Mouse (Mus musculus) limb, embryonic 13.5 days (tissue): ENCODE data around the gene Kcnj9. TPM values are rescaled to one million over a fixed set of nuclear protein-coding genes. Genes with fewer than 3 reads are reported as not detected.

Source experiments
- ATAC-seq: fragments of 200-750 bp; cut with Nextera tagmentation; 2 replicates; pipeline ENCODE4 v1.8.0; 2017; ENCODE audit warnings: low read depth, moderate number of reproducible peaks, moderate TSS enrichment; ENCODE audit not compliant: low FRiP score
- H3K27ac ChIP-seq: fragments of 300-500 bp; sonication (generic); 2 replicates; pipeline ENCODE4 v1.5.1; 2015; ENCODE audit warnings: inconsistent platforms, mild to moderate bottlenecking, moderate library complexity
- H3K27me3 ChIP-seq: fragments of 300-500 bp; sonication (generic); 2 replicates; pipeline ENCODE4 v1.6.1; 2015; ENCODE audit warnings: mild to moderate bottlenecking, inconsistent platforms
- H3K36me3 ChIP-seq: fragments of 300-500 bp; sonication (generic); 2 replicates; pipeline ENCODE4 v1.6.1; 2015; ENCODE audit warnings: inconsistent platforms, mild to moderate bottlenecking, moderate library complexity
- H3K4me1 ChIP-seq: fragments of 300-500 bp; sonication (generic); 2 replicates; pipeline ENCODE4 v1.6.1; 2015; ENCODE audit warnings: inconsistent platforms
- H3K4me2 ChIP-seq: fragments of 300-500 bp; sonication (generic); replicated peaks from 2 replicates; pipeline ENCODE4 v1.6.1; 2015; ENCODE audit warnings: inconsistent platforms, mild to moderate bottlenecking, moderate library complexity
- H3K4me3 ChIP-seq: fragments of 300-500 bp; sonication (generic); 2 replicates; pipeline ENCODE4 v1.5.1; 2015; ENCODE audit warnings: moderate library complexity, mild to moderate bottlenecking, inconsistent platforms
- H3K9ac ChIP-seq: fragments of 300-500 bp; sonication (generic); 2 replicates; pipeline ENCODE4 v1.6.1; 2015; ENCODE audit warnings: mild to moderate bottlenecking, inconsistent platforms
- H3K9me3 ChIP-seq: fragments of 300-500 bp; sonication (generic); 2 replicates; pipeline ENCODE4 v1.6.1; 2016; ENCODE audit warnings: inconsistent platforms
- WGBS: fragments of 180-500 bp; shearing (Covaris S2); methylation state at CpG from one replicate; pipeline ENCODE4 v1.1.7; 2015; 5-methylcytosine and 5-hydroxymethylcytosine counted together
- polyA plus RNA-seq: library from polyadenylated mRNA; unstranded; fragments of >200 nt; fragmentation: Nextera tagmentation; extraction: Ambion mirVana; gene quantifications from 2 replicates; pipeline ENCODE4 v1.2.1, GENCODE M21; 2015

Kcnj9 gene
- polyA plus RNA-seq, 1 experiment from 2014 or later: 0.06 TPM

DNA sequence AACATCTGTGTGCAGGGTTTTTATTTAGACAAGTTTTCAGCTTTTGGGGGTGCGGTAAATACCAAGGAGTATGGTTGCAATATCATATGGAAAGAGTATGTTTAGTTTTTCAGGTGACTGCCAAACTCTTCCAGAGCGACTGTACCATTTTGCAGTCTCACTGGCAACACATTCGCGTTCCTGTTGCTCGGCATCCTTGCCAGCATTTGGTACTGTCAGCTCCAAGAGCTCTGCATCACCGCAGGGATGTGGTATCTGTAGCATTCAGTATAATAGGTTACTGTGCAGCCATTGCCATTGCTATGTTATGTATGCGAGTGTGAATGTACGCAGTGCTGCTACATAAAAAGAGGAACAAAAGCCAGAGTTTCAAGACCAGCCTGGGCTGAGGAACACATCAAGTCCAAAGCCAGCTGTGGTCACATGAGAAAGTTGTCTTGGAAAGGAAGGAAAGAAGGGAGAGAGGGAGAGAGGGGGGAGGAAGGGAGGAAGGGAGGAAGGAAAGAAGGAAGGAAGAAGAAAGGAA is 2.4 kb upstream of the Kcnj9 start:
- 72% methylated on average over 8 of the region's 8 CpGs for WGBS
- H3K36me3 ChIP-seq: no peaks in the 10 kb centered on the region
- H3K9me3 ChIP-seq: no peaks in the 10 kb centered on the region
- H3K4me3 ChIP-seq: no peak overlapping the region
- ATAC-seq: no peak
- 0 out of 2 replicates have a peak, but pooled peaks cover 1% of the 10 kb centered on the region for H3K4me1 ChIP-seq
- H3K9ac ChIP-seq: no peak overlapping the region
- H3K4me2 ChIP-seq: no peak overlapping the region
- H3K27ac ChIP-seq: no peak overlapping the region
- peaks cover 78% of the 10 kb centered on the region for H3K27me3 ChIP-seq

DNA sequence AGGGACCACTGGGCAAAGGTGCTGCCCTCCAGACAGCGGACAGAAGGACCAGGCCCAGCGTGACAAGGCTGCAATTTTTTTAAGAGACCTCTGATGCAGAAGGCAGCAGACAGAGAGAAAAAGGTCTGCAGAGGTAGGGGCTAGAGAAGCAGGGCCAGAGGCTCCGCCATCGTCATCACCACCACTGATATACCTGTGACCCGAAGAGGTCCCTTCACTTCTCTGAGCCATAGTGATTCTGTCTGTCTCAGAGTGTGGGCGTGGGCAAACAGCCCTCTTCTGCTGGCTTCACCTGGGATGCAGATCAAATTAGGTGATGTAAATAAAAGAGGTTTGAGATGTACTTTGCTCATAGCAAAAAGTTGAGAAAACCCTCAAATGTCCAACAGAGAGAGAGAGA is 498 bp upstream of the Kcnj9 start:
- no peak overlapping the region for H3K4me3 ChIP-seq

DNA sequence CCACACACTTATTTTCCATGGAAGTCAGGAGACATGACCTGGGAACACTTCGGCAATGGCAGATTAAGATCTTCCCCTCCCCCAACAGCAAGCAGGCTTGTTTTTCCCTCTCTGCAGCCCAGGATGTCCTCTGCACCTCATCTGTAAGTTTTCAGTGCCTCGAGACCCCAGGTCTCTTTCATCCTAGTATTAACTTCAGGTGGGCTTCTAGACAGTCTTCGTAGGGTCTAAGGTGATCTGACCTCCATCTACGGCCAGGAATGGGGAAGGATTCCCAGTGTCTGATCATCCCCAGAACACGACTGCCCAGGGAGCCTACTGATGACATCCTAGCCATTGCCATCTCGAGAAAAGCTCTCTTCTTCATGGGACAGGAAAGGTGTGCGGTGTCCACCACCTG is 657 bp downstream of the Kcnj9 start:
- ATAC-seq: no peak
- no peak overlapping the region for H3K9ac ChIP-seq
- no peak overlapping the region for H3K4me2 ChIP-seq
- H3K27ac ChIP-seq: no peak overlapping the region
- H3K4me1 ChIP-seq: peaks cover 9% of the 10 kb centered on the region; the same call in 1 of the 2 replicates
- 78% methylated on average over 7 of the region's 7 CpGs for WGBS
- H3K27me3 ChIP-seq: peaks cover 88% of the 10 kb centered on the region
- no peaks in the 10 kb centered on the region for H3K36me3 ChIP-seq
- H3K4me3 ChIP-seq: no peak overlapping the region
- H3K9me3 ChIP-seq: no peaks in the 10 kb centered on the region

More for the DNA sequence above, 498 bp upstream of the Kcnj9 start:
- Histone ChIP-seq H3K9ac (no peak overlapping the region), H3K9me3 (no peaks in the 10 kb centered on the region), H3K36me3 (no peaks in the 10 kb centered on the region), H3K27ac (no peak overlapping the region), H3K4me1 (peaks cover 9% of the 10 kb centered on the region; the same call in 1 of the 2 replicates), H3K27me3 (peaks cover 90% of the 10 kb centered on the region), H3K4me2 (no peak overlapping the region)
- WGBS: 74% methylated on average over 6 of the region's 6 CpGs
- ATAC-seq: no peak

DNA sequence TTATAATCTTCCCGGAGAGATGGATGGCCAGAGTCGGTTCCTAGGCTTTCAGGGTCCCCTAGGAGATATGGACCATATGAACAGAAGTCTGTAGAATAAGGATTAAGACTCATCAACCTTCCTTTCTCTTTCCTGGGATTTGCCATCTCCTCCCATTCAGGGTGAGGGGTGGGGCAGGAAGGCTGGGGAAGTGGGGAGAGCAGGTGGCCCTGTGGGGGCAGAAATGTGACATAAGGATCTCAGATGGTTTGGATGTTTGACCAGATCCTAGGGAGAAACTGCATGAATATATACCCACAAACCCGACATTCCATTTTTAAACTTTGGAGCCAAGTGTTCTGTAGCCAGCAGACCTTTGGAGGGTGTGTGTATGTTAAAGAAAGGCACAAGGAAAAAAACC is 1.1 kb downstream of the Kcnj9 start:
- ATAC-seq: no peak

DNA sequence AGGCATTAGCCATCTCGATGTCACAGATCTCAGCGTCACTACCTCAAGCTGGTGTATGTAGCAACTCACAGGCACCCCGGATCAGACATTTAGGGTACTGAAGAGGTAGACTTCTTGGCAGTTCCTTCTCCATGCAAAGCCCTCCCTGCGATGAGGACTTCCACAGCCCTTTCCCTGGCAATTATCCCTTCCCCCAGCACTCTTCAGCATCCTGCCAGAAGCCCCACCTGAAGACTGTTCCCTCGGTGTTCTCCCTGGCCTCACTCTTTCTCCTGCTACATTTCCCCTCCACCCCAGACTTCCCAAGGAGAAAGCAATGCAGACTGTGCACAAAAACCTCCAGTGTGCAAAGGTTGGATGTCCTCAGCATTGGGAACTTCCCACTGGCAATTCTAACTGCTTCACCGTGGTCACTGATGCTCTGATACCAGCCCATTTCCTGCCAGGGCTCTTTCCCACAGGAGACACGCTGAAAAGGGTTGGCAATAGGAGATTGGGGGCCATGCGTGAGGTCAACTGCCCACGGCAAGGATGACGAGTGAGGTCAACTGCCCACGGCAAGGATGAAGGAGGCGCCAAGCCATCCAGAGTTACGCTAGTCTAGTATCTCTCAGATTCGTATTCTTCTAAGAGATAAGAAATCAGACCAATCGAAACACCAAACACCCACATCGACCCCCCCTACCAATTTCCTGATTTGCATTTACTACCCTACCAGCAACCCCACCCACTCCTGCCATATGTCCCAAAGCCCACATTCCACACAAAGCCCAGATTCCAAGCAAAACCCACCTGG is 1.7 kb downstream of the Kcnj9 start:
- peaks cover 85% of the 10 kb centered on the region for H3K27me3 ChIP-seq
- 83% methylated on average over 16 of the region's 16 CpGs for WGBS

More for the DNA sequence above, 1.1 kb downstream of the Kcnj9 start:
- Histone ChIP-seq H3K4me3 (no peak overlapping the region), H3K4me1 (peaks cover 9% of the 10 kb centered on the region; the same call in 1 of the 2 replicates), H3K4me2 (no peak overlapping the region), H3K9me3 (no peaks in the 10 kb centered on the region), H3K27me3 (peaks cover 88% of the 10 kb centered on the region), H3K36me3 (no peaks in the 10 kb centered on the region), H3K27ac (no peak overlapping the region), H3K9ac (no peak overlapping the region)
- 65% methylated on average over 3 of the region's 3 CpGs for WGBS

DNA sequence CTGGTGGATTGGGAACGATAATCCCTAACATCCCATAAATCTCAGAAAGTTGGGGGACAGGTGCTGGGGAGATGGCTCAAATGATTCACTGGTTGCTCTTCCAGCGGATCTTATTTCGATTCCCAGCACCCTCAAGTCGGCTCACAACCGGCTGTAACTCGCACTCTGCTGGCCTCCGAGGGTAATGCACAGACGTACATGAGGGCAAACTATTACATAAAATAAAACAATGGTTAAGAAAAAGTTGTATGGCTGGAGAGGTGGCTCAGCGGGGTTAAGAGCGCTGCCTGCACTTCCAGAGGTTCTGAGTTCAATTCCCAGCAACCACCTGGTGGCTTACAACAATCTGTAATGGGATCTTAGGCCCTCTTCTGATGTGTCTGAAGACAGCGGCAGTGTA is 2.4 kb downstream of the Kcnj9 start:
- Histone ChIP-seq H3K9ac (no peak overlapping the region), H3K9me3 (no peaks in the 10 kb centered on the region), H3K27ac (no peak overlapping the region), H3K36me3 (no peaks in the 10 kb centered on the region), H3K4me3 (peak overlapping the region; percentile 50), H3K4me2 (peak overlapping the region; percentile 85), H3K27me3 (peaks cover 82% of the 10 kb centered on the region), H3K4me1 (peaks cover 9% of the 10 kb centered on the region; the same call in 1 of the 2 replicates)
- 56% methylated on average over 11 of the region's 11 CpGs for WGBS
- no peak for ATAC-seq

More for the DNA sequence above, 1.7 kb downstream of the Kcnj9 start:
- ATAC-seq: no peak
- H3K4me3 ChIP-seq: no peak overlapping the region
- no peaks in the 10 kb centered on the region for H3K36me3 ChIP-seq
- H3K9ac ChIP-seq: no peak overlapping the region
- no peak overlapping the region for H3K27ac ChIP-seq
- no peaks in the 10 kb centered on the region for H3K9me3 ChIP-seq
- H3K4me2 ChIP-seq: no peak overlapping the region
- H3K4me1 ChIP-seq: peaks cover 9% of the 10 kb centered on the region; the same call in 1 of the 2 replicates

DNA sequence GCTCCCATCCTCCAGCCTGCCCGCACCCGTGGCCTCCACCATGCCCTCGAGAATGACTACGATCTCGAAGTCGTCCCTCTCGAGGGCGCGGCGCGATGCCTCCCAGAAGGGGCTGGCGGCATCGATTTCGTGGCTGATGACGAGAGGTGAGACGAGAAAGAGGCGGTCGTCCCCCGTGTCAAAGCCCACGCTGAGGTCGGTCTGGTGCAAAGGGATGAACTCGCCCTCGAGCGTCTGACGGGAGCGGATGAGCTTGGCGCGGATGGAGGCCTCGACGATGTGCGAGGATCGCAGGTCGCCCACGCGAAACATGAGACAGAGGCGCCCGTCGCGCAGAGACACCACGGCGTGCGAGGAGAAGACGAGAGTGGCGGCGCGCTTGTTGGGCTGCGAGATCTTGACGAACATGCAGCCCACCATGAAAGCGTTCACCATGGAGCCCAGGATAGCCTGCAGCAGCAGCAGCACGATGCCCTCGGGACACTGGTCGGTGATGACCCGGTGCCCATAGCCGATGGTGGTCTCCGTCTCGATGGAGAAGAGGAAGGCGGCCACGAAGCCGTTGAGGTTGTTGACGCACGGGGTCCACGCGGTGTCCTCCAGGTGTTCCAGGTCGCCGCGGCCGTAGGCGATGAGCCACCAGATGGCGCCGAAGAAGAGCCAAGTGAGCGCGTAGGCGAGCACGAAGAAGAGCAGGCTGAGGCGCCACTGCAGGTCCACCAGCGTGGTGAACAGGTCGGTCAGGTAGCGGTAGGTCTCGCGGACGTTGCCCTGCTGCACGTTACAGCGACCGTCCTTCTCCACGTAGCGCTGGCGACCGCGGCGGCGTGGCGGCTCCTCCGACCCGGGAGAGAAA is 3.2 kb downstream of the Kcnj9 start:
- WGBS: 19% methylated on average over 94 of the region's 94 CpGs
- peak; percentile 38; the same call in 1 of the 2 replicates for ATAC-seq
- H3K4me1 ChIP-seq: peaks cover 9% of the 10 kb centered on the region; the same call in 1 of the 2 replicates
- H3K9ac ChIP-seq: peak overlapping the region; percentile 58
- H3K27me3 ChIP-seq: peaks cover 76% of the 10 kb centered on the region
- no peaks in the 10 kb centered on the region for H3K9me3 ChIP-seq
- H3K27ac ChIP-seq: no peak overlapping the region
- peak overlapping the region; percentile 50 for H3K4me3 ChIP-seq
- H3K36me3 ChIP-seq: peaks cover 2% of the 10 kb centered on the region; the same call in 1 of the 2 replicates
- H3K4me2 ChIP-seq: peak overlapping the region; percentile 85

DNA sequence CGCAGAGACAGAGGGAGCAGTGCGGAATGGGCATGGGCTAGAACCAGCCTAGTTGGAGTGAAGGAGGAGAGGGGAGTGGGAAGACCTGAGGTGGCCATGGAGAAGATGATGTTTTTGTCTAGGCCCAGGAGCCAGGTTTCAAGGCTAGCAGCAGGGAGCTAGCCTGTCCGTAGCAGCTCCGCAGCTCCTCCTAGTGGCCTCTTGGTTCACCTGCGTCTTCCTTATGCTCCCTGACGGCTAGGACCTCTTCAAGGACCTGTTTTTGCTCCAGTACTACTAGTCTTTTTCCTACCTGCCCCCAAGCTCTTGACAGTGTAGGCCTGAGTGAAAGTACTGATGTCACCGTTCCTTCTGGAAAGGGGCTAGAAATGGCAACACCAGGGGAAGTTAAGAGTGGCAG is 4.4 kb downstream of the Kcnj9 start:
- peak; percentile 52 for ATAC-seq
- no peaks in the 10 kb centered on the region for H3K9me3 ChIP-seq
- H3K4me2 ChIP-seq: no peak overlapping the region
- H3K27ac ChIP-seq: no peak overlapping the region
- no peak overlapping the region for H3K4me3 ChIP-seq
- H3K9ac ChIP-seq: no peak overlapping the region
- H3K36me3 ChIP-seq: peaks cover 13% of the 10 kb centered on the region
- peaks cover 9% of the 10 kb centered on the region; the same call in 1 of the 2 replicates for H3K4me1 ChIP-seq
- 15% methylated on average over 7 of the region's 7 CpGs for WGBS
- H3K27me3 ChIP-seq: peaks cover 64% of the 10 kb centered on the region

DNA sequence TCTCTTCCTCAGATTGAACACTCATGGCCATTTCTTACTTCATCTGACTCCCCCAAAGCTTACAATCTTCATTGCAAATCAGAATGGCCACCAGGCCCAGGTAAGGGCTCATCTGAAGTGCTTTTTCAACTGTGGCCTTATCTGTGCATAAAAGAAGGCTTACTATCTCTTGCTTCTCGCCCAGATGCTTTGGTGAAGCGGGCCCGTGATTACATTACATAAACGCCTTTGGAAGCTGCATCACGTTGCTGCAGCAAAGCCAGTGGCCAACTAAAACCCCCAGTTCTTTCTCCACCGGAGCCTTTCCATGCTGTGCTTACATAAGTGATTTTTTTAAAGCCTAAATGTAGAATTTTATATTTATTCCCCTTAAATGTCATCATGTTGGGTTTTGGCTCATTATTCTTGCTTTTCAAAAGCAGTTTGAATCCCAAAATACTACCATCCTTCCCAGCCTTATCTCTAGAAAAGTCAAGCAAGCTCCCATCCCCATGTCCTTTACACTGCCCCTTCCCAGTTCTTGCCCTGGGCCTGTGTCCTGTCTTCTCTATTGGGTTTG is 5.2 kb downstream of the Kcnj9 start:
- Histone ChIP-seq H3K27ac (no peak overlapping the region), H3K4me2 (no peak overlapping the region), H3K9ac (0 out of 2 replicates have a peak overlapping the region, but pooled peaks have one; percentile 13), H3K9me3 (no peaks in the 10 kb centered on the region), H3K36me3 (peaks cover 20% of the 10 kb centered on the region), H3K27me3 (peaks cover 55% of the 10 kb centered on the region), H3K4me1 (peaks cover 9% of the 10 kb centered on the region; the same call in 1 of the 2 replicates), H3K4me3 (no peak overlapping the region)
- no peak for ATAC-seq
- WGBS: 67% methylated on average over 6 of the region's 6 CpGs

DNA sequence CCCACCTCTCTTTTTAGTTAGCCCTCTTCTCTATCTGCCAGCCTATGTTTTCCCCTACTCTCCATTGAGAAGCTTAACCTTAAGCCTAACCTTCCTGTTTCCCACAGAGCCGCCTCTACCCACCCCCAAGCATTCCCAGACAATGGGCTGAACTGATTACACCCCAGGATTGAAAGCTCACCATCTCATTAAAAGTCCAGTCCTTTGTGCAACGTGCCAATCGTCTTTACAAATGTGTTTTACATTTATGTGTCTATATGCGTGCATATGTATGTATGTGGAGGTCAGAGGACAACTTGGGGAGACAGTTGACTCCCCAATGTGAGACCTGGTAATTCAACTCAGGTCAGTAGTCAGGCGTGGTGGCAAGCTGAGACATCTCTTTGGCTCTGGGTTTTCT is 5.8 kb downstream of the Kcnj9 start:
- Histone ChIP-seq H3K27me3 (peaks cover 50% of the 10 kb centered on the region), H3K4me2 (no peak overlapping the region), H3K9me3 (no peaks in the 10 kb centered on the region), H3K36me3 (peaks cover 25% of the 10 kb centered on the region), H3K4me3 (no peak overlapping the region), H3K9ac (no peak overlapping the region), H3K27ac (no peak overlapping the region), H3K4me1 (peaks cover 9% of the 10 kb centered on the region; the same call in 1 of the 2 replicates)
- WGBS: 46% methylated on average over 5 of the region's 5 CpGs
- ATAC-seq: no peak

DNA sequence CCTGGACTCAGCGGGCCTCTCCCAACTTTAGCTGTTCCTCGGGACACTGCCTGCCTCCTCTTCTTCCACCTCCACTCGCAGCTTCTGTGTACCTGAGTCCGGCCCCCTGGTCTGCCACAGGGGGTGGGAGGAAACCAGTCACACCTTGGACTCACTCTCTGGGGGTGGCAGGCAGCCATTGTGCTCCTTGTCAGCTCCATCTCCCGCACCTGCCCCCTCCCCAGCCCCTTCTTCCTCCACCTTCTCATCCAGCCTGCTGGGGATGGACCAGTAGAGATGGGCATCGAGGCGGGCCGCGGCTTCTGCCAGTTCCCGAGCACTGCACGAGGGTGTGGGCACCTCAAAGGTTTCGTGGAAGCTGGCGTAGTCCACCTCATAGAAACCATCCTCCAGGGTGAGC is 6.4 kb downstream of the Kcnj9 start:
- Histone ChIP-seq H3K27ac (no peak overlapping the region), H3K9ac (no peak overlapping the region), H3K27me3 (peaks cover 44% of the 10 kb centered on the region), H3K9me3 (no peaks in the 10 kb centered on the region), H3K4me3 (no peak overlapping the region), H3K4me1 (peaks cover 9% of the 10 kb centered on the region; the same call in 1 of the 2 replicates), H3K4me2 (no peak overlapping the region), H3K36me3 (peaks cover 31% of the 10 kb centered on the region)
- ATAC-seq: no peak
- 66% methylated on average over 13 of the region's 13 CpGs for WGBS
